Mouse (Mus musculus) right cerebral cortex, adult 2 months (tissue): ENCODE results near the gene Nuak2.
A peak's percentile ranks its signal among the peaks of the same experiment; 100 is the strongest.
"Not testable (repeated sequence)": the region's sequence is repeated elsewhere in the genome, so short reads cannot be mapped to it uniquely, and the experiment has no call there.

Source experiments
- DNase-seq, 2 experiments: peaks; one replicate each; pipeline ENCODE4 v3.0.0; 2021 to 2022; ENCODE audit warnings: low spot score in 2 of 2

Nuak2 gene

DNA sequence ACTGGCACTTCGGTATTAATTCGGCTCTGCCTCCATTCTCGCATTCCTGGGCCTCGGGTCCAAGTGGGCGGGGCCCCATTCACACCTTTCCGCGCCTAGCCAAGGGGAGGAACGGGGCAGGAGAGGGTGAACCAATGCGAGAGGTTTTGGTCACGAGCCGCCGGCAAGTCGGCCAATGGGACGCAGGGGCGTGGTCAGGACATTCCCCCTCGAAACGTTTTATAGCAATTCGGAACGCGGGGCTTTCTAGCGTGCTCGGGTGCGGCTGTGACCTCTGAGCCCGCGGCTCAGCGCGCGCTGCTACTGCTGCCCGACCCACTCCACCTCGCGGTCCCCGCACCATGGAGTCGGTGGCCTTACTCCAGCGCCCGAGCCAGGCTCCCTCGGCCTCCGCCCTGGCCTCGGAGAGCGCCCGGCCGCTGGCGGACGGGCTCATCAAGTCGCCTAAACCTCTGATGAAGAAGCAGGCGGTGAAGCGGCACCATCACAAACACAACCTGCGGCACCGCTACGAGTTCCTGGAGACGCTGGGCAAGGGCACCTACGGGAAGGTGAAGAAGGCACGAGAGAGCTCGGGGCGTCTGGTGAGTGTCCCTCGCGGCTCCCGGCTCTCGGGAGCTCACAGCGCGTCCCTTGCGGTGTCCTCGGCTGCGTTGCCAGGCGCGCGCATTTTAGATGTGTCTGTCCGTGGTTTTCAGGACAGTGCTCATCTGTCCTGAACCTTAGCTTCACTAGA lies at the start of gene Nuak2:
Gene Nuak2 (plus strand): TSS at position 238 of the 736 bp plus-strand sequence.
- peak; percentile 75 to 83 for DNase-seq

DNA sequence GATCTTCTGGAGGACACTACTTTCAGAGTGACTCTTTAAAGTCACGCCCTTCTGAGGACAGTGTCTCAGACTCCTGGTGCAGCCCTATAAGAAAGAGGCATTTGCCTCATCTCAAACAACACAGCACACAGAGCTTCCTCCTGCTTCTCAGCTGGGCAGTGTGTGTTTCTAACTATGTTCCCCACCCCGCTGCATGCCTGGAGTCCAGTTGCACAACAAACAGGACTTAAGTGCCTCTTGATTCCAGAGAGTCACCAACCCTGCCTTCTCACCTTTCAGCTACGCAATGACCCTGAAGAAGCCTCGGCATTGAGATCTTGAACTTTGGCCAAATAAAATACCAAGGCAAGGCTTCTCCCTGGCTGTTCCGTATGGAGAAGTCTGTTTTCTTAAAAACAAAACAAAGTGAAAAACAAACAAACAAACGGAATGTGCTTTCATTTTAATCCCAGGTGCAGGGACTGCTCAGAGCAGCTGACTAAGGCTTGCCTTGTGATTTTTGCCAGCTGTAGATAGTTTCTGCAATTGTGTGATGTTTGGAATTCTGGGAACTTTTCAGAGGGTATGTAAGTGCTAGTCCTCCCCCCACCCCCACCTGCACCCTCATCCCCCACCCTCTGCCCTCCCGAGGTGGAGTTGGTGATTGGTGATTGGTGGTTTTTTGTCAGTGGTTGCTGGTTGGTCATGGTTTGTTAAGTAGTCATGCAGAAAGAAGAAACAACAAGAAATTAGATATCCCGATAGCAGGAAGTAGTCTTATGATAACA lies 49.0 kb upstream of the Nuak2 start:
- DNase-seq = no peak

DNA sequence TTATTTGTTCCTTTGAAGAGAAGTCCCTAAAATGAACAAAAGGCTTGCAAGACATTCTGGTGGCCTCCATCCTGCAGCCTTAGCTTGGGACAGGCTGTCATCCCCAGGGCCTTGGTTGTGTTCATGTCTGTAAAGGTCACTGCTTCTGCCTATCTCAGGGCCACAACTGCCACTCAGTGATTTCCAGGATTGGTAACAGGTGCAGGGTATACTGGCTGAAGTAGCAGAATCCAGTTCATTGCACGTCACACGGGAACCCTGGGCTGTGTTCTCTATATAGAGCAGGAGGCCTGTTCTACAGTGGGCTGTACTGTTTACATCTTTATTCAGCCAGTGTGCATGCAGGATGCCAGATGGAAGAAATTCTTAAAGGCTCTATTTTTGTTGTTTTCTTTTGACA lies 48.0 kb upstream of the Nuak2 start:
- DNase-seq = peak in 1 of 2 experiments; percentile 24

DNA sequence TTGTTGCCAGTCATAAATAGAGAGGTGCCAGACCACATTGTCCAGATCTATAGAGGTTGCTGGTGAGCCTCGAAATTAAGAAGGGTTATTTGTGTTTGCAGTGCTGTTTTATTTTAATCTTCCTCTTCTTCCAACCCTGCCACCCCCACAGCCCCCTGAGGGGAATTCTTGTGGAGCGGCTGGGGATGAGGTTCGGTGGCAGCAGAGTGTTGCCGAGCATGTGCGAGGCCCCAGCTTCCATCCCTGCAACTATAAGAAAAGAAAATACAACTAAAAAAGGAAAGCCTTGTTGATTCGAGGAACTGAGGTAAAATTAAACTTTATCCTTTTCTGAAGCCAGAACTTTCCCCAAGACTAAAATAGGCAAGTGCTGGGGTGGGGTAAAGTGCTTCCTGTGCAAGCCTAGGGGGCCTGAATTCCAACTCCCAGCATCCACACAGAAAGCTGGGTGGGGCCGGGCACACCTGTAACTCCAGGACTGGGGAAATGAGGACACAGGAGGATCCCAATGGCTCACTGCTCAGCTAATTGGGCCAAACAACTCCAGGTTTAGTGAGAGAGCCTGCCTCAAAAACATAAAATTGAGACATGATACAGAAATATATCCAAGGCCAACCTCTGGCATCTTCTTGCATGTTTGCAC lies 47.4 kb upstream of the Nuak2 start:
- peak; percentile 33 to 38 for DNase-seq

DNA sequence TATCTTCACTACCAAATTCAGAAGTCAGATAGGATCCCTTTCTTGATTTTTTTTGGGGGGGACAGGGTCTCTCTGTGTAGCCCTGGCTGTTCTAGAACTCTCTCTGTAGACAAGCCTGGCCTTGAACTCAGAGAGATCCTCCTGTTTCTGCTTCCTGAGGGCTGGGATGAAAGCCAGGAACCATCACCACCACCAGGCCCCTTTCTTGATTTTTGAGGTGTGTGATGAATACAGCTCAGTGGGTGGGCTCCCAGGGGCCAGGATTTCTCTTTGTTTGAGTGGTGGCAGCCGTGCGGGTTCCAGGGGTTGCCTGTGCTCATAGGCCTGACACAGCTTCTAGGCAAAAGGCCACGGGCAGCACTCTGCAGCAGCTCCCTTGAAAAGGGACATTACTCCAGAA lies 44.7 kb upstream of the Nuak2 start:
- DNase-seq = no peak

DNA sequence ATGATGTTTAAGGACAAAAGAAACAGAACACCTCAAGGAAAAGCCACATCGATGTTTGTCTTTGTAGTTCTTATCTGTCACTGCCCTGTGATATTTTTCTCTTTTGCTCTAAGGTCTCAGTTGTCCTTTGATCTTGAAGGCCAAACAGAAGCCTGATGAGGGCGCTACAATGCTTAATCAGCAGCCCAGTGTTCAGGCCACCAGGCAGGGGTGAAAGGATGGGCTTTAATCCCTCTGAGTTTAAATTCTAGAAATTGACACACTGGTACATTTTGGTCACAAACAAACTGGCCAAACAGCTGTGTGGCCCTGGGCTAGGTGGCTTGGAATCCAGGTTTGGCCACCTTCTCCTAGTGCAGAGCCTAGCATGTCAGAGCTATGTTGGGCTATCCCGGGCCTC lies 39.2 kb upstream of the Nuak2 start:
- no peak for DNase-seq

DNA sequence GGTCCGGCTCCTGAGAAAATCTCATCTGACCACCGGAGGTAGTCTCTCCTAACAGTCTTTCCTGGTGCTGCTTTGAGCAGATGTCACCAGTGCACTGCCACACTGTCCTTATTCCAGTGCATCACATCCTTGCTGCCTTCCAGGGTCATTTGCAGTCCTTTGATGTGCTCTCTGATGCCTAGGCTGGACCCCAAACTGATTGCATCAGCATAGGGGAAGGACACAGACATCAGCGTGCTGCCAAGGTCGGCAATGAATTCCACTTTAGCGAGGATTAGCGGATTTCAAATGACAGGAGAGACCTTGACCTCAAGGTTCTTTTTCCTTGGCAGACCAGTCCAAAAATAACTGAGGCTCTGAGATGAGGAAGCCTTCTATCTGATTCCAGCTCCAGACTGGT lies 38.8 kb upstream of the Nuak2 start:
- no peak for DNase-seq

DNA sequence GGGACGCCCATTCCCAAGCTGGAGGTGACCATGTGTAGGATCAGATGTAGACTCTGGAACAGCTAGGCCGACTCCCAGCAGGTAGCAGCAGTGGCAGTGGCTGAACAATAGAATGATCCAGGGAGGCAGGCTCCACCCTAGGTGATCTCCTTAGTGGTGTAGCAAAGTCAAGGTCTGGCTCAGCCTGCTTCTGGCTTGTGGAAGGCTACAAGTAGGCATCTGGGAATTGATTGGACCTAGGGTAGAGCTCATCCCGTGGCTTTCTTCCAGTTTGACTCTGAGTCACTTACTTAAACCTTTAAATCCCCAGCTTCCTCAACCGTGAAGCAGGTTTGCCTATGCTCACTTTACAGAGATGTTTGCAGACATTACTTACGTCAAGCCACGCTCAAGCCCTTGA lies 35.3 kb upstream of the Nuak2 start:
- DNase-seq = not testable (repeated sequence)

DNA sequence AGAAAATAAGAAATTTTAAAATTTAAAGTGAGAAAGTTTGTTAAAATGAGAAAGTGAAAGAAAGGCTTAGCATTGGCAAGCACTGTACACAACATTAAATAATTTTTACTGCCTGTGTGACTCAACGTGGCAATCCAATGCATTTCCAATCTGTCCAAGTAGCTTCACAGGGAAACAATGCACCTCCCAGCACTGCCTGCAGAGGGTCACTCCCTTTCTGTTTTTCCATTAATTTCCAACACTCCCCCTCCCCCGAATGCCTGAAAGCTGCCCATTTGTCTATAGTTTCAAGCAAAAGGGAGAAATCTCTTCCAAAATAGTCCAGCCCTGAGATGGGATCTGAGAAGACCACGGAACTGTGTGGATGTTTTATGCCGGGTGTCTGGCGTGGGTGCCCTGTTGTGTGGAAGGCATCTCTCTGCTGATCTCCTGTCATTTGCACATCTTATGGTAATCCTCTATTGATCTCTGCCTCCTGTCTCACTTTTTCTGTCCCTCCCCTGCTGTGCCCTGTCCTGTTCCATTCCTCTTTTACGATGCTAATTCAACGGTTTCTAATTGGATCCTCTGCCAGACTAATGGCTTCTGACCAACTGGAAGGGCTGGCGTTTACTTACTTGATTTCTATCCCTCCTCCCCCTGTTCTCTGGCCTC lies 34.3 kb upstream of the Nuak2 start:
- no peak for DNase-seq

DNA sequence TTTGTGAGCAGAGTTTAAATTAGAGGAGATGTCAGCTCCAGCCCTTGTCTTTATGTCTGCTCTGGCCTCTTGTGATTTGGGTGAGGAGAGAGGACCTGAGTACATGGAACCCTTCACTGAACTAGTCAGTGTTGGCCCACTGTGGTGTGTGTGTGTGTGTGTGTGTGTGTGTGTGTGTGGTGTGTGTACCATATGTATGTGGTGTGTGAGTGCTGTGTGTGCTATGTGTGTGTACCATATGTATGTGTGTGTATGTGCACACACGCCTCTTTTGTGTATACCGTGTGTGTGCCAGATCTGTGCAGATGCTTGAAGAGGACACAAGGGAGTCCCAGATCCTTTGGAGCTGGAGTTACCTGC lies 33.8 kb upstream of the Nuak2 start:
- DNase-seq = no peak

DNA sequence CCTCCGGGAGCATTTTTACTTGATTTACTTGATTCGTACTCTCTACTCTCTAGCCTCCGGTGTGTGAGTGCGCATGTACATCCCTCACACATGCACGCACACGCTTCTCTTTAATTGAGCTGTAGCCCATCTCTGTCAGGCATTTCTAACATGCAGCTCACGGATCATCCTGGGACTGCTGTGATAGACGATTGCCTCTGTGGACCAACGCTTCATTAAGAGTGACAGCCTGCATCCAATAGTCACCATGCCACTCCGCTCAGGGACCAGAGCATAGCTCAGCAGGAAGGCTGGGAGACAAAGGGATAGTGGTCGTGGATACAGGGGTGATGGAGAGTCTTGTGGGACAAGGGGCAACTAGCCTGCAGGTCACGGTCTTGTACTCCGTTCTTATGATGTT lies 32.9 kb upstream of the Nuak2 start:
- no peak for DNase-seq

DNA sequence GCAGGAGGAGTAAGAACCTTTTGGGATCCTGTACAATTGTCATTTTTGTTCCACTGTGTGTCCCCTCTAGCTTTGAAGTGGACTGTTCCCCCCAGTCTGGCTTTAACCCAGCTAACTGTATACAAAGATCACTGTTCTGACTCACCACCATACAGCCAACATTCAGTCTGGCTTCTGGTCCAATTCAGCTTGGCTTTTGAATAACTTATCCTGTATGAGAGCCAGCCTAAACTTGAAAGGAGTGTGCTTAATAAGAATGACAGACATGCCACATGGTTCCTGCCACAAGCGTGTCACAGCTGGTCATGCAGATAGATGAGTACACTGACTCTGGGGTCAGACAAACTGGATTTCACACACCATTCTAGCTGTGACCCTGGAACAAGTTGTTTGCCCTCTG lies 29.2 kb upstream of the Nuak2 start:
- DNase-seq = no peak

DNA sequence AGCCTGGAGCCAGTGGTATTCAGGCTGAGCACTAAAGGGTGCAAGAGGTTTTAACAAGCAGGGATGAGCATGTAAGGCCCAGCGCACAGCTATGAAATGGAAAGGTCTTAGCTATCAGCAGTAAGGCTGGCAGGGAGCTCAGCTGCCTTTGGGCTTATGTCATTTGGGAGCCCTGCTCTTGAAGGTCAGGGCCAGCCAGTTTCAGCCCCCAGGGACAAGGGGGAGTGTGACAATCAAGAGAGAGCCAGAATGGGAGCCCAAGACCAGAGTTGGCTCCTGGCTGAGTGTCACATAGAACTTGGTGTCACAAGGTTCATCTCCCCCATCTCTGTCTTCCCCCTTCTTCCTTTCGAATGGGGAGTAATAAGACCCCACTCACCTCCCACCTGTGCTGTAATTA lies 28.5 kb upstream of the Nuak2 start:
- no peak for DNase-seq

DNA sequence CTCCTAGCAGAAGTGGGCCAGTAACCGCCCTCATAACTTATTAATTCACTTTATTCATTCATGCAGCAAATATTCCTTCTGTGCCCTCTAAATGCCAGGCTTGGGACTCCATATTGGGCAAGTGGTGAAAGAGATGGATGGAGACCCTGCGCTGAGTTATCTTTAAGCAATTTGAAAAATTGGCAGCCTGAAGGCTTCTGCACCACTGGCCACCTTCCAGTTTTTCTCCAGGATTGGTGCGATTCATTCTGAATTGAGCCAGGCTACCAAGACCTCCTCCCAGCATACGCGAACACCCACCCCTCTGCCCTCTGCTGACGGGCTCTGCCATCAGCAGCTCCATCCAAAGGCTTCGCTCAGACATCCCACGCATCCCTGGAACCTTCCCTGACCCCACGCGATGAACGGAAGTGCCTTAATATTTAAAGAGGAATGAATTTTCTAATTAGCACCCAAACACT lies 27.9 kb upstream of the Nuak2 start:
- no peak for DNase-seq

DNA sequence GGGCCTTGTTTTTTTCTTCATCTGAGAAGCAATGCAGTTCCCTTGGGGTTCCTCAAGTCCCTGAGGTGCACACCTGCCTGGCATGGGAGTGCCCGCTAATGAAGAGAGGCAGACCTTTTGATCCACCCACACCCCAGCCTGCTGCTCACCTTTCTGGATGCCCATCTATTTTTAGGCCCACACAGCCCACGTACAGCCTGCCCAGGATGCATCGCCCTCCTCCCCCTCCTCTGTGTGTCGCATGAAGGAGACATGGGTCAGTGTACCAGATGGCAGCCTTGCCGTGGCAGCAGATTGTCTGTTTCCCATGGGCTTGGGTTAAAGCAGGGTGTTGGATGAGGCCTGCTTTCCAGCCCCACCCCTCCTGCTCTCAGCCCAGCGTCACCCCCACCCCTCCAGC lies 26.0 kb upstream of the Nuak2 start:
- DNase-seq = no peak

DNA sequence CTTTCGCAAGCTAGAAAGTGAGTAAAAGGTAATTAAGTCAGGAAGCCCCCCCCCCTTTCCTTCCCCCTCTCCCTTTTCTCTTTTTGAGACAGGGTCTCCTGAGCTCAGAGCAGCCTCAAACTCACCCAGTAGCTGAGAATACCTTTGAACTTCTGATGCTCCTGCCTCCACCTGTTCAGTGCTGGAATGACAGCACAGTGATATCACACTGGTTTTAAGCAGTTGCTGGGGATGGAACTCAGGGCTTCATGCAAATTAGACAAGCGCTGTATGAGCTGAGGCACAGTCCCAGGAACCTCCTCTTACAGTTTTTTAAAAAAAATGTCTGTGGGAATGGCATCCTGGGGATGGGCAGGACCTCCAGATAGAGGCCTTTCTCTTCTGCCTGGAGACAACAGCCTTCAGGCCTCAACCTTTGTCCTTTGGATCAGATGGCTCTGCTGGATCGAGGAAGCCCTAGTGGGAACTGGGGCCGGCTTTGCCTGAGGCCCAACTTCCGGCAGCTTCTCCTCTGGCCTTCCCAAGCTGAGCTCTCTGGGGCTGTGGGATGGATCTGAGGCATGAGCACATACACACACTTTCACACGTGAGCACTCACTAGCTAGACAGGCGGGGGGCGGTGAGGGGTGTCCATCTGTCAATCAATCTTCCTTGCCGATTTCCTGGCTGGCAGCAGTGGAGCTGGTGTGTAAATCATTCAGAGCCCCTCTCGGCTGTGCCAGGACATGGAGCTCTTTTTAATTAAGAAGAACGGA lies 24.8 kb upstream of the Nuak2 start:
- DNase-seq = no peak

DNA sequence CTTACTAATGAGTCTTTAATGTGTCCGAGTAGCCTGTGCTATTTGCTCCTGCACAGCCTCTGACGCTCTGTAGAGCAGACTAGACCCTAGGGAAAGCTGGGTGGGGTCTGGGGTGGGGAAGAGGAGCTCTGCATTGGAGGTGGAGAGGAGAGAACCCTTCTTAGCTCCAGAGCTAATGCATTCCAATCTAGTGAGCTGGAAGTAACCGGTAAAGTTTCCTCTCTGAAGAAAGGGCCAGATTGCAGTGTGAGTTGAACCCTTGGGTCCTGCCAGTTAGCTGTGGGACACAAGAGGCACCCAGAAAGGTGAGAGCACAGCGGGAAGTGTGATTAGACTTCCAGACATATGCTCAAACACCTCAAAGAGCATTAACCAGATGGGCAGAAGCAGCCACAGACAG lies 24.2 kb upstream of the Nuak2 start:
- no peak for DNase-seq

DNA sequence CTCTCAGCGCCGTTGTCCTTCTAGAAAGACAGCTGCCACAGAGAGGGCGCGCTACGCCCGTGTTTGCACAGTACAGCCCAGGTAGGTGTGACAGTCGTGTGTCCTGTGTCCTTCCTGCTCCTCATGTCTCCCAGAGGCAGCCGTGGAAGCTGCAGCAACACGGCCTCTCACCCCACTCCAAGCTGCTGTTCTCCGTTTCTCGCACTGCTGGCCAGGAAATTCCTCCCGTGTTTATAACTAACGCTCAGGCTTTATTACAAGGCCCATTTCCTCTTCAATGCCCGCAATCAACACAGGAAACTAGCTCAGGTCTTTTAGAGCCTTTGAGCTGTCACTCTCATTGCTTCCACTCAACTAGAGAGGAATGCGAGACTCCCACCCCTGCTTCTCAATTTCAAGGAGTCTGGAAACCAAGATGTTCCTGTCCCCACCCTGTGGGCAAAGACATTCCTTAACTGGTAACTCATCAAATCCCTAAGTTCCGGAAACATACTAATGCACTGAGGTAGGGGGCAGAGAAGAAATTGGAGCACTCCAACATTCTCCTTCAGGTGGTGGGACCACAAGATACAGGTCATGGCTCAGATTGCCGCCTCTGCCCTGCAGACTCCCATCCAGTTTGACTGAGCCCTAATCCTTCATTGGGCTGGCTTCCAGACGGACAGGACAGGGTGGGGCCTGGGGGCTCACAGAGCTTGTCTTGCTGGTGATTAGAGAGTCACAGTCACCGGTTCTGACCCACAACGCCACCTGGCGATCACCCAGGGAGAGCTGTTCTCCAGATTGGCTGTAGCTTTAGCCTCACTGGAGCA lies 23.4 kb upstream of the Nuak2 start:
- DNase-seq = no peak

DNA sequence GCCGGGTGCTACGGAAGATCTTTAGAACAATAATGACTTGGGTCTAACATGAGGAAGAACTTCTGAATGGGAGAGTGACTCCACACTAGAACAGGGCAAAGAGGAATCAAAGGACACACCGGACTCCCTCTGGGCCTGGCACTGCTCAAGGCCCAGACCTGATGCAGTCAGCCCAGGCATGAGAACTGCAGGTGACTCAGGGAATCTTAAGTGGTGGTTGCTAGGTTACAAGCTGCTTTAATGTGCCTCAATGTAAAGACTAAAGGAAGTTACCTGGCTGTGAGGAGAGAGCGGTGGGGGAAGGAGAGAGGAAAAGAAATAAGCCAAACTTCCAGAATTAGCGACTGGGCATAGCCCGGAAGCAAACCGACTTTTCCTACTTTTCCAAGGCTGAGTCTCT lies 20.4 kb upstream of the Nuak2 start:
- no peak for DNase-seq

DNA sequence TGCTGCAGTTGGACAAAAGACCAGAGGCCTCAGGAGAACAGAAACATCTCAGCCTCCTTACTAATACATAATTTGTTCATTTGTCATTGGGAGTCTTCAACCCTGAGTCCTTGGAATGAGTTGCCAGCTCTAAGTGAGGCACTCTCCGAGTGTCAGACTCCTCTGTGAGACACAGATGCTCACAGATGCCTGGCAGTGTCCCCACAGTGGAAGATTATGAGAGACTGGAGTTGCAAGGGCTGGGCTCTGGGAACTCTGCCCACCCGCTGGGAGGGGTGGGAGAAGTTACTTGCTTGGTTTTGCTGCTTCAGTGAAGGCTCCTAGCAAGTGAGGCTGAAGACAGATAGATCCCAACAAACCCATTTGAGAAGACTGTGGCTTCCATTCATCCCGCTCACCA lies 19.9 kb upstream of the Nuak2 start:
- no peak for DNase-seq

DNA sequence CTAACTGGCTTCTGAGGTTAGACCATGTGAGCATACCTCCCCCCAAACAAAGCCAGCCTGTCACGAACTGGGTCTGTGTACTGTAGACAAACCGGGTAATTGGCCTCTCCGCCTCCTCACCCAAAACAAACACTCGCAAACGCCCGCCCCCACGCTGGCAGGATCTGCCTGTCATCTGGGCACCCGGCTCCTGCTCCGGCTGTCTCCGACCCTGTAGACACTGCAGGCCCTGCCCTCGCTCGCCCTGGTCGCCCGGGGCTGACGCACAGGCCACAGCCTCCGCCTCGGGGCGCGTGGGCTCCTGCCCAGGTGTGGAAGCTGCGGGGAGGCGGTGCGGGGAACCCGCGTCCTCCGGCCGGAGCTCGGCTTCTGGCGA lies 17.5 kb upstream of the Nuak2 start, which contains the start of gene Klhdc8a:
Gene Klhdc8a (plus strand): TSS at position 202 of the 376 bp plus-strand sequence.
- DNase-seq = peak; percentile 62 to 65
